Mouse (Mus musculus): ENCODE data around the gene Tcf20.
"Not testable (repeated sequence)": the region's sequence is repeated elsewhere in the genome, so short reads cannot be mapped to it uniquely, and the experiment has no call there.

The Tcf20 gene

DNA sequence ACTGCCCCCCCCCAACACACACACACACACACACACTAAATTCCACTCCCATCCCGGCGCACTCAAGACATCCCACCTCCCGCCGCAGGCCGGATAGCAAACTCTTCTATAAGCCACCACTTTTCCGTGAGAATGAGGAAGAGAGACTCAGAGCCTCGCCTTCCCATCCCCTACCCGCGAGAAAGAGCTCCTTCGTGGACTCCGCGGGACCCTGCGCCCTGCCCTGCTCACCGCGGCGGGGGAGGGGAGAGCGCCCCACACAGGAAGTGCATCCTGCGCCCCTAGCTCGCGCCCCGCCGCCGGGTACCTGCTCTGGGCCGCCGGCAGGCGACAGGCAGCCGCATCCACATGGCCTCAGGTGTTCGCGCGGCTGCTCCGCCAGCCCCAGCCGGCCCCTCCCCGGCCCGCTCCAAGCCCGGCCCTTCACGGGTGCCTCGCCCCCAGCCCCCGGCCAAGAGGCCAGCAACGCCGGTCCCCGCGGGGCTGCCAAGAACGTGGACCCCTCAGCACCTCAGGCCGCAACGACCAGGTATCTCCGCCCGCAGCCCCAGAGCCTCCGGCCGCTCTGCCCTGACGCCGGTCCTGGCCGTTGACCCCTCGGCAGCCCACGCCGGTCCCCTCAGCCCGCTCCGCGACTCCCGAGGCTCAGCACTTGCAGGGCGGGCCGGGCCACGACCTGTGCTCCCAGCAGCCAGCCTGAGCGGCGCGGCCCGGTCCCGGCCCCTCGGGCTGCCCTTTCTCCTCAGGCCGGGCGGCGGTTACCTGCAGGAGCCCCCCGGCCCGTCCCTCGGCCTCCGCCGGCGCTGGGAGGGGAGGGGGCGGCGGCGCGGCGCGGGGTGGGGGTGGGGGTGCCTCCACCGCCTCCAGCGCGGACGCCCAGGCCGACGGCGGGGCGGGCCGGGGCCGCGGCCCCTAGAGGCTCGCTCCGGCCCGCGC is 88.7 kb downstream of the Tcf20 start:
- DNase-seq (ENCODE audit: low spot score): peak; percentile 45

- no peak for DNase-seq (ENCODE audit: low spot score)
These were observed 89.4 kb downstream of the Tcf20 start for GRCm38 (mm10) chr15:82898141-82898739.

GRCm38 (mm10) chr15:82896336-82896735 is 91.3 kb downstream of the Tcf20 start:
- DNase-seq (ENCODE audit: low spot score): no peak

DNA sequence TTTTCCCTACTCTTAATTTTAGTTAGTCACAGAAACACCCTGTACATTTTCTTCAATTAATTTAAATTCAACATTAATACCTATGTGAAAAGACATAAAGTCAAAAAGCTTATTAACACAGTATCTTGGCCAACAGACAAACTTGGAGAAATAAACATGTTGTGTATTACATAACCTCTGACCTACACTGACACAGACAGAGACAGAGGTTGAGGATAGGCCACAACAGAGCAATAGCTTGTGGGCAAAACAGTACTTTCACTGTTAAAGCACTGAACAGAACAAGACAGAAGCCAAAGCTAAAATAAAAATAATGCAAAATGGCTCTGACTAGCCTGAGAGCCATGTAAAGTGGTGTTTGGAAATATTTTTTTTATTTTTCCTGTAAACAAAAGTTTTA is 97.2 kb downstream of the Tcf20 start:
- DNase-seq (ENCODE audit: low spot score): no peak

GRCm38 (mm10) chr15:82889426-82889825 is 98.2 kb downstream of the Tcf20 start:
- no peak for DNase-seq (ENCODE audit: low spot score)

DNA sequence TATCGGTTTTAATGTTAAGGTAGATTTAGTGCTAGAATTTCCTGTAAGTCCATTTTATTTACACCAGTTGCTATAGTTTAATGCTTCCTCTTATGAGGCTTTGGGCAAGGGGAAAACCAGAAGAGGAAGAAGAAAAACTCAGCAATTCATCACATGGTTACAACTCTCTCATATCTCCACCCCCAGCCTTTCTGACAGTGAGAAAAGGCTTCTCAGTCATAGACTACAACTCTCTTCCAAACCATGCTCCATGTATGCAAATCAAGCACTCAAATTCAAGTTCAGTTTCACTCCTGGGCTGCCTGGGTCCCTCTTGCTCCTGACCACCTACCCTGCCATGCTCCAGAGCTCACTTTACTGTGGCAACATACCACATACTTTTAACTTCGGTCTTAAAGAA is 99.2 kb downstream of the Tcf20 start:
- DNase-seq (ENCODE audit: low spot score): no peak

DNA sequence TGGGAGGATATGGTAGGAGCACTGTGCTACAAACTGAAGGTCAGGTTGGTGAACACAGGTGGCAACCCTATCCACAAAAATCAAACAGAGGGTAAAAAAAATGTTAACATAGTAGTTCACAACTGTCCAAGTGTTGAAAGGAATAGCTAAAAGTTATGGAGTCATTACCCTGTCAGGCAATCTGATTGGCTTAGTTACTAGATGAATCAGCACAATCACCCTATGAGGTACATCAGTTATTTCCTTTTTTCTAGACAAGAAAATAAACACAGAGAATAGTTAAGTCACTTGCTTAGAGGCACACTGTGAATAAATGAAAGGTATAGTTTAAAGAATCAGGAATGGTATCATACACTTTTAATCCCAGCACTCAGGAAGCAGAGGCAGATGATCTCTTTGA is 110.4 kb downstream of the Tcf20 start:
- no peak for DNase-seq (ENCODE audit: low spot score)

- DNase-seq (ENCODE audit: low spot score): no peak
These were observed 110.8 kb downstream of the Tcf20 start for GRCm38 (mm10) chr15:82876863-82877262.

DNA sequence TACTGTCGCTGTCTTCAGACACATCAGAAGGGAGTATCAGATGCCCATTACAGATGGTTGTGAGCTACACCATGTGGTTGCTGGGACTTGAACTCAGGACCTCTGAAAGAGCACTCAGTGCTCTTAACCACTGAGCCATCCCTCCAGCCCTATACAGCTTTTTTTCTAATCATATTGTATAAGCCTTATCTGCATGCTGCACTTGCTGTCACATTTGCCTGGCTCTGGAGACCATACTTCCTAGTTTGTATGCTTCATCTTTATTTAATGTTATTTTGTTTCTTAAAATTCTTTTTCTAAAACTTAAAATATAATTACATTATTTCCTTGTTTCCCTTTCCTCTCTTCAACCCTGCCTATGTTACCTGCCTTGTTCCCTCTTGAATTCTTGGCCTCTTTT is 115.6 kb downstream of the Tcf20 start:
- no peak for DNase-seq (ENCODE audit: low spot score)

DNA sequence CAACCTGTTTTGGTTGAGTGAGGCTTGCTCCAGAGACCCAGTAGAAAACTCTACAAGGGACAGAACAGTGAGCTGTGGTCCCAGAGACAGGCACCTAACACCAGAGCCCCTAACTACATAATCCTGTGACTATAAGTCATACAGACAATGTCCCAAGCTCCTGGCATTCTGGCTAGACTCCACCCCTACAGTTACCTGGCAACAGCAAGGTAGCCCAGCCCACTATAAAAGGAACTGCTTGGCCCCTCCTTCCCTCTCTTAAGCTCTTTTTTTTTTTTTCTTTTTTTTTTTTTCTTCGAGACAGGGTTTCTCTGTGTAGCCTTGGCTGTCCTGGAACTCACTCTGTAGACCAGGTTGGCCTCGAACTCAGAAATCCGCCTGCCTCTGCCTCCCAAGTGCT is 121.4 kb downstream of the Tcf20 start:
- DNase-seq (ENCODE audit: low spot score): not testable (repeated sequence)

GRCm38 (mm10) chr15:82863674-82864073 is 124.0 kb downstream of the Tcf20 start:
- DNase-seq (ENCODE audit: low spot score): no peak

- DNase-seq (ENCODE audit: low spot score): peak; percentile 21
These were observed 130.9 kb downstream of the Tcf20 start for GRCm38 (mm10) chr15:82856652-82857378.

- no peak for DNase-seq (ENCODE audit: low spot score)
These were observed 131.6 kb downstream of the Tcf20 start for GRCm38 (mm10) chr15:82856065-82856464.

- DNase-seq (ENCODE audit: low spot score): no peak
These were observed 148.5 kb downstream of the Tcf20 start for GRCm38 (mm10) chr15:82839146-82839545.

- no peak for DNase-seq (ENCODE audit: low spot score)
These were observed 157.8 kb downstream of the Tcf20 start for GRCm38 (mm10) chr15:82829917-82830316.

GRCm38 (mm10) chr15:82825866-82826265 is 161.8 kb downstream of the Tcf20 start:
- no peak for DNase-seq (ENCODE audit: low spot score)

GRCm38 (mm10) chr15:82822347-82822746 is 165.3 kb downstream of the Tcf20 start:
- no peak for DNase-seq (ENCODE audit: low spot score)

- no peak for DNase-seq (ENCODE audit: low spot score)
These were observed 166.0 kb downstream of the Tcf20 start for GRCm38 (mm10) chr15:82821657-82822056.

DNA sequence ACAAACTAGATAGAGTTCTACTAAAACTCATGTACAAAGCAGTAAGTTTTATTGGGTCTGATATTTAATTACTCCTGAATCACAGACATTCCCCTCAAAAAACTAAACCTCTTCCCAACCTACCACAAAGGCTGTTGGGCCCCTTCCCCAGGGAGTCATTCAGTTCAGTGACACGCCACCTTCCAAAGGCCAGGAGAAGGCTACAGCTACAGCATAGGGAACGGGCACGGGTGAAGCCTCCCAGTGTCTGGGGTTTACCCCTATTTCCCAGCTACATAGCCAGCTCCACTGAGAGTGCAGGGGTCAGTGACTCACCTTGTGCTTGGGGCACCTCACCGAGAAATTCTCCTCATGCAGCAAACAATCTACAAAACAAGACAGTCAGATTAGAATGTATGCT is 172.4 kb downstream of the Tcf20 start:
- DNase-seq (ENCODE audit: low spot score): no peak

DNA sequence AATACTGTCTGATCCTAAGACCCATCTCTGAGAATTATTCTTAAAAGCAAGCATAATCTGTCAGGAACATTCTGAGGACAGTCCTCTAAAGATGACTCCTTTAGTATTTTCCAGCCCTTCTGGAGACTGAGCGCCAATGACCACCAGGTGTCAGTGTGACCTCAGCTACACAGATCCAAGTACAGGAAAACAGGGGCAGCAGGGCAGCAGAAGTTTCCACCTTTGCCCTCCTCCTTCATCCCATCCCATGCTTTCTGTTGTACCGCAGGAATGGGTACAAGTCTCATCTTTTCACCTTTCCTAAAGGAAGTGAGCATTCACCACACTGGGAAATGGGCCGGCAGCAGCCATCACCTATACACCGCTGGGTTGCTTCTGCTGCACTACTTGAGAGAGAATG is 172.9 kb downstream of the Tcf20 start:
- DNase-seq (ENCODE audit: low spot score): peak; percentile 78

- DNase-seq (ENCODE audit: low spot score): no peak
These were observed 173.4 kb downstream of the Tcf20 start for GRCm38 (mm10) chr15:82814321-82814720.

DNA sequence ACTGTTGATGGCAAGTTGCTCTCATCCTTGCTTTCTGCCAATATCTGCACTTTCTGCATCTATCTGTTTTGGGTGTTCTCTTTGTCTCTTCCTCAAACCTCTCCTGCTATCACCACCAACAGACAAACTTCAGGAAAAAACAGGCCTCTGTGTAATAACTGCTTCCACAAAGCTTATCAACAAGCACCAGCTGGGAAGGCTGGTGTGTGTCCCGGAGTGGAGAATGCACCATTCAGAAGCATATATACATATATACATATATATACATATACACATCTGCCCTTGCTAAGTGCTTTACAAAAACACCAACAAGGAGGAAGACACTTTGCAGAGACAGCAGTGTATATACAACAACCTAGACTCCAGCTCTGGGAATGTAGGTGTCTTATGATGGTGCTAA is 177.1 kb downstream of the Tcf20 start:
- DNase-seq (ENCODE audit: low spot score): no peak

GRCm38 (mm10) chr15:82809511-82809910 is 178.2 kb downstream of the Tcf20 start:
- no peak for DNase-seq (ENCODE audit: low spot score)
